Mouse (Mus musculus) forebrain, embryonic 11.5 days (tissue): ENCODE results near the gene Tmem53. TPM values are rescaled to one million over a fixed set of nuclear protein-coding genes. Genes with fewer than 3 reads are reported as not detected.

ENCODE experiments used
- ATAC-seq: fragments of 200-750 bp; cut with Nextera tagmentation; replicated peaks from 2 replicates; pipeline ENCODE4 v1.8.0; 2017; ENCODE audit warnings: moderate TSS enrichment; ENCODE audit not compliant: low FRiP score
- DNase-seq: peaks from one replicate; pipeline ENCODE4 v3.0.0-alpha.2; 2017; ENCODE audit warnings: low spot score
- H3K27ac ChIP-seq: fragments of 300-500 bp; sonication (generic); 2 replicates; pipeline ENCODE4 v1.5.1; 2014; ENCODE audit warnings: low read depth, low read length
- H3K27me3 ChIP-seq: fragments of 300-500 bp; sonication (generic); 2 replicates; pipeline ENCODE4 v1.6.1; 2014; ENCODE audit warnings: mild to moderate bottlenecking, low read length, mixed read lengths; ENCODE audit not compliant: control insufficient read depth, insufficient read depth
- H3K36me3 ChIP-seq: fragments of 300-500 bp; sonication (generic); 2 replicates; pipeline ENCODE4 v1.6.1; 2014; ENCODE audit warnings: mild to moderate bottlenecking, low read length, moderate library complexity, mixed read lengths; ENCODE audit not compliant: control insufficient read depth, insufficient read depth
- H3K4me1 ChIP-seq: fragments of 300-500 bp; sonication (generic); replicated peaks from 2 replicates; pipeline ENCODE4 v1.6.1; 2014; ENCODE audit warnings: low read length, mixed read lengths; ENCODE audit not compliant: control insufficient read depth, insufficient read depth
- H3K4me2 ChIP-seq: fragments of 300-500 bp; sonication (generic); 2 replicates; pipeline ENCODE4 v1.6.1; 2014; ENCODE audit warnings: low read depth, mild to moderate bottlenecking, low read length, moderate library complexity, mixed read lengths; ENCODE audit not compliant: severe bottlenecking
- H3K4me3 ChIP-seq: fragments of 300-500 bp; sonication (generic); 2 replicates; pipeline ENCODE4 v1.5.1; 2014; ENCODE audit warnings: low read depth, low read length
- H3K9ac ChIP-seq: fragments of 300-500 bp; sonication (generic); 2 replicates; pipeline ENCODE4 v1.6.1; 2014; ENCODE audit warnings: low read length
- H3K9me3 ChIP-seq: fragments of 300-500 bp; sonication (generic); 2 replicates; pipeline ENCODE4 v1.6.1; 2016; ENCODE audit warnings: low read length, mixed read lengths; ENCODE audit not compliant: control insufficient read depth
- WGBS: fragments of 180-500 bp; shearing (Covaris S2); extraction: QIAGEN DNeasy Blood & Tissue Kit; methylation state at CpG from one replicate; pipeline ENCODE4 v1.1.7; 2014; 5-methylcytosine and 5-hydroxymethylcytosine counted together
- polyA plus RNA-seq: library from polyadenylated mRNA; unstranded; fragments of >200 nt; fragmentation: Nextera tagmentation; extraction: Ambion mirVana; gene quantifications from 2 replicates; pipeline ENCODE4 v1.2.1, GENCODE M21; 2014

Tmem53 gene
- polyA plus RNA-seq, 1 experiment from 2014 or later: 6.4 TPM

GRCm38 (mm10) chr4:117307270-117307669 lies 55.5 kb downstream of the Tmem53 start:
- H3K27ac ChIP-seq: no peak overlapping the region
- WGBS: 65% methylated on average over 6 of the region's 6 CpGs
- H3K9ac ChIP-seq: no peak overlapping the region
- ATAC-seq: no peak
- H3K4me2 ChIP-seq: no peak overlapping the region
- no peak for DNase-seq
- H3K9me3 ChIP-seq: no peaks in the 10 kb centered on the region
- peaks cover 39% of the 10 kb centered on the region for H3K27me3 ChIP-seq
- H3K4me3 ChIP-seq: no peak overlapping the region
- no peaks in the 10 kb centered on the region for H3K36me3 ChIP-seq
- H3K4me1 ChIP-seq: peaks cover 13% of the 10 kb centered on the region; the same call in 1 of the 2 replicates

DNA sequence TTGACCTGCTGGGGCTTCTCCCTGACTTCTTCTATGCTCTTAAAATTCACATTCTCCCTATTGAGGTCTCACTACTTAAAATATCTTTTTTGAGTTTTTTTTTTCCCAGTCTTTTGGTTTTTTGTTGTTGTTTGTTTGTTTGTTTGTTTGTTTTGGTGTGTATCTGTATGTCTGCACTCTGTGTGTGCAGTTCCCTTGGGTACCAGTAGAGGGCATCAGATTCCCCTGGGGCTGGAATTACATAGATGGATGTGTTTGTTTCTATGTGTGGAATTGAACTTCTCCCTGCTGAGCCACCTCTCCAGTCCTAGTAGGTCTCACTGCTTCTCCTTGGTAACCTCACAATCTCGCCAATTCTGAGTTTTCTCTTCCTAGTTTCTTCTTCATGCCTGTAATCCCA lies 57.7 kb downstream of the Tmem53 start:
- WGBS: 97% methylated on average over 1 of the region's 1 CpGs
- 0 out of 2 replicates have a peak, but pooled peaks cover 10% of the 10 kb centered on the region for H3K4me1 ChIP-seq

GRCm38 (mm10) chr4:117311891-117312290 lies 60.1 kb downstream of the Tmem53 start:
- H3K9ac ChIP-seq: peak overlapping the region; percentile 16; the same call in 1 of the 2 replicates
- no peak for DNase-seq
- no peak for ATAC-seq
- H3K36me3 ChIP-seq: no peaks in the 10 kb centered on the region
- H3K27ac ChIP-seq: no peak overlapping the region
- no peak overlapping the region for H3K4me3 ChIP-seq
- no peaks in the 10 kb centered on the region for H3K9me3 ChIP-seq
- WGBS: 43% methylated on average over 5 of the region's 5 CpGs
- H3K4me2 ChIP-seq: no peak overlapping the region
- peaks cover 19% of the 10 kb centered on the region for H3K27me3 ChIP-seq
- H3K4me1 ChIP-seq: peaks cover 8% of the 10 kb centered on the region; the same call in 1 of the 2 replicates

More for the DNA sequence above, 57.7 kb downstream of the Tmem53 start:
- no peak overlapping the region for H3K4me2 ChIP-seq
- ATAC-seq (no peak), DNase-seq (no peak)
- peaks cover 28% of the 10 kb centered on the region for H3K27me3 ChIP-seq
- no peak overlapping the region for H3K27ac ChIP-seq
- no peaks in the 10 kb centered on the region for H3K36me3 ChIP-seq
- no peak overlapping the region for H3K4me3 ChIP-seq
- H3K9me3 ChIP-seq: no peaks in the 10 kb centered on the region
- H3K9ac ChIP-seq: no peak overlapping the region

DNA sequence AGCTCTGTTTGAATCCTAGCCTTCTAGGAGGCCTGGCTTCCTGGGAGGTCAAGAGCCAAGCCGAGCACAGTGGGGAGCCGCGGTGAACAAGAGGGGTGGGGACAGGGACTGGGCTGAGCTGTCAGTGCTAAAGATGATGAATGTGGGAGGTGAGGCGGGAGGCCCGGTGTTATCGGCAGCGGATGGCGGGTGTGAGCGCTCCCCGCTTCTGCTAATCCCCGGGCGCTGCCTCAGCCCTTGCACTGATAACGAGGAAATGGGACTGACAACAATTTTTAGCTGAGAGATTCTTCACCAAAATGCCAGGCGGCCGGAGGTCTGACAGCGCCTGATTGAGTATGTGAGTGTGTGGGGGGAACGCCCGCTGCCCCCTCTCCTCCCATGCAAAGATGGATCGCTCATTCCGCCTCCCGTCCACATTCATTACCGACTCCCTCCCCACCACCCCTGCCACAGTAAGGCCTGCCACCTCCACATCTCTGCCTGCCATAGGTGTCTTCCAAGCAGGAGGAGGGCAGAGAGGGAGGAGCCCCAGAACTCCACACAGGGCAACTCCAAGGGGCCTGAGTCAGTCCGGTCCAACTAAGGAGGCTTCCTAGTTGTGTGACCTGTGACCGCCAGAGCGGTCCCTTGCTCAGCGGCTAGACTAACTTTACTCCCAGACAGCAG lies 60.8 kb downstream of the Tmem53 start:
- Histone ChIP-seq H3K4me3 (no peak overlapping the region), H3K27ac (no peak overlapping the region), H3K36me3 (no peaks in the 10 kb centered on the region), H3K9ac (peak overlapping the region; percentile 16; the same call in 1 of the 2 replicates), H3K4me2 (peak overlapping the region; percentile 15; the same call in 1 of the 2 replicates), H3K9me3 (no peaks in the 10 kb centered on the region), H3K27me3 (peaks cover 19% of the 10 kb centered on the region), H3K4me1 (peaks cover 11% of the 10 kb centered on the region; the same call in 1 of the 2 replicates)
- no peak for DNase-seq
- no peak for ATAC-seq
- WGBS: 2% methylated on average over 26 of the region's 26 CpGs

DNA sequence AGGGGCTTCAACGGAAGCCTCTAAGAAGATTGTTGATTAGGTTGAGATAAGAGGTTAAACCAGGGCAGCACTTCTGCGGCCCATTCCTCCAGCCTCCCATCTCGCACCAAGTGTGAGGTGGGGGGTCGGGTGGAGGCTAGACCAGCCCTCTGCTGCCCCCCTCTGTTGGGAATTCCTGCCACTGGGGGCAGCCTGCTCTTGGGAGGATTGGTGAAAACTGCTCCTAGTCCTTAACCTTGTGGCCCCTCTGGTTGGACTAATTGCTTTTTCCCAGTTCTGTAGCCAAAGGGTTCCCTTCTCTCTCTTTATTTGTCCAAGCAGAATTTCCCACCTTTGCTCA lies 61.3 kb downstream of the Tmem53 start:
- Histone ChIP-seq H3K9ac (no peak overlapping the region), H3K9me3 (no peaks in the 10 kb centered on the region), H3K27me3 (peaks cover 21% of the 10 kb centered on the region), H3K36me3 (no peaks in the 10 kb centered on the region), H3K4me3 (no peak overlapping the region), H3K4me1 (peaks cover 11% of the 10 kb centered on the region; the same call in 1 of the 2 replicates), H3K27ac (no peak overlapping the region), H3K4me2 (peak overlapping the region; percentile 6; the same call in 1 of the 2 replicates)
- DNase-seq (peak; percentile 66), ATAC-seq (no peak)
- 6% methylated on average over 4 of the region's 4 CpGs for WGBS

DNA sequence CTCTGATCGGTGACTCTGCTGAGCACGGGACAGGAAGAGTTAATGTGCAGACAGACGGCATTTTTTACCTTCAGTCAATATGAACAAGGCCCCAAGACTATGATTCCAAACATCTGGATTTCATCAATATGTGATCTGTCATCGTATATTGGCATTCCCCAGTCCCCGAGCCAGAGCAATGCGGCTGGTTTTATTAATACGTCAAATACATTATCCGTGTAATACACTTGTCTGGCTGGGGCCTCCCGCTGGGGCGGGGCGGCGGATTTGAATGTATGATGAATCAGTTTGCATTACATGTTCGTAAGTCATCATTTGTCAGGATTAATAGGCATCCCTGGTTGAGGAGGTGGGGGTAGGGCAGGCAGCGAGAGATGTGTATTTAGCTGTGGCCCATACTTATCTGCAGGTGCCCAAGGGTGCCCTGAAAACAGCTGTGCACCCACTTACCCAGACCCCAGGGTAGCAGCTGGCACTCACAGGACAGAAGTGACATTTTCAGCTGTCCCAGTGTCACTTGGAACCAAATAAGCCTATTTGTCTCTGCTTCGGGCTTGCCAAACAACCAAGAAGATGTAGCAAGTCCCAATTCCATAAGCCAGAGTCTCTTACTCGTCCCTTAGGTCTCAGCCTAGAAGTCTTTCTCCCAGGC lies 63.2 kb downstream of the Tmem53 start:
- ATAC-seq (no peak), DNase-seq (no peak)
- no peaks in the 10 kb centered on the region for H3K9me3 ChIP-seq
- peaks cover 11% of the 10 kb centered on the region; the same call in 1 of the 2 replicates for H3K4me1 ChIP-seq
- no peak overlapping the region for H3K27ac ChIP-seq
- no peak overlapping the region for H3K9ac ChIP-seq
- no peak overlapping the region for H3K4me3 ChIP-seq
- WGBS: 81% methylated on average over 16 of the region's 16 CpGs
- H3K4me2 ChIP-seq: no peak overlapping the region
- peaks cover 25% of the 10 kb centered on the region for H3K27me3 ChIP-seq
- H3K36me3 ChIP-seq: no peaks in the 10 kb centered on the region

GRCm38 (mm10) chr4:117316800-117317199 lies 65.0 kb downstream of the Tmem53 start:
- Histone ChIP-seq H3K4me1 (peaks cover 11% of the 10 kb centered on the region; the same call in 1 of the 2 replicates), H3K9ac (no peak overlapping the region), H3K27me3 (peaks cover 28% of the 10 kb centered on the region), H3K4me2 (no peak overlapping the region), H3K36me3 (no peaks in the 10 kb centered on the region), H3K27ac (no peak overlapping the region), H3K4me3 (no peak overlapping the region), H3K9me3 (no peaks in the 10 kb centered on the region)
- DNase-seq (no peak), ATAC-seq (no peak)
- 57% methylated on average over 6 of the region's 6 CpGs for WGBS

GRCm38 (mm10) chr4:117317701-117318190 lies 66.0 kb downstream of the Tmem53 start:
- H3K4me3 ChIP-seq: no peak overlapping the region
- no peaks in the 10 kb centered on the region for H3K9me3 ChIP-seq
- 0 out of 2 replicates have a peak overlapping the region, but pooled peaks have one; percentile 5 for H3K4me2 ChIP-seq
- ATAC-seq (no peak), DNase-seq (no peak)
- peaks cover 25% of the 10 kb centered on the region for H3K27me3 ChIP-seq
- H3K9ac ChIP-seq: 0 out of 2 replicates have a peak overlapping the region, but pooled peaks have one; percentile 16
- 24% methylated on average over 18 of the region's 18 CpGs for WGBS
- H3K36me3 ChIP-seq: no peaks in the 10 kb centered on the region
- H3K4me1 ChIP-seq: peaks cover 6% of the 10 kb centered on the region; the same call in 1 of the 2 replicates
- no peak overlapping the region for H3K27ac ChIP-seq
